Mouse (Mus musculus): Measurements from ENCODE around the gene Kcnh8. TPM values are rescaled to one million over a fixed set of nuclear protein-coding genes. Genes with fewer than 3 reads are reported as not detected.

Kcnh8 gene
- polyA plus RNA-seq, 2 experiments from 2014 or later = not detected

GRCm38 (mm10) chr17:52829678-52830077 lies 227.2 kb downstream of the Kcnh8 start:
- no peak for ATAC-seq

- no peak for ATAC-seq
These were observed 270.7 kb downstream of the Kcnh8 start for GRCm38 (mm10) chr17:52873195-52873594.

GRCm38 (mm10) chr17:52878964-52879363 lies 276.5 kb downstream of the Kcnh8 start:
- ATAC-seq = no peak

GRCm38 (mm10) chr17:52880051-52880450 lies 277.5 kb downstream of the Kcnh8 start:
- no peak for ATAC-seq

- ATAC-seq = no peak
These were observed 282.7 kb downstream of the Kcnh8 start for GRCm38 (mm10) chr17:52885210-52885609.

- no peak for ATAC-seq
These were observed 318.1 kb downstream of the Kcnh8 start for GRCm38 (mm10) chr17:52920519-52921106.

- ATAC-seq = no peak
These were observed 341.5 kb downstream of the Kcnh8 start for GRCm38 (mm10) chr17:52943966-52944365.

- ATAC-seq = no peak
These were observed 370.2 kb downstream of the Kcnh8 start for GRCm38 (mm10) chr17:52972735-52973134.

- no peak for ATAC-seq
These were observed 378.4 kb downstream of the Kcnh8 start for GRCm38 (mm10) chr17:52980958-52981357.

All from CD4-positive, CD25-positive, alpha-beta regulatory T cell, adult 4 months (primary cell).